Mouse (Mus musculus) midbrain, embryonic 12.5 days (tissue): Measurements from ENCODE around the gene Pdzd2. TPM values are rescaled to one million over a fixed set of nuclear protein-coding genes. Genes with fewer than 3 reads are reported as not detected.

Experiments
- ATAC-seq: fragments of 200-750 bp; cut with Nextera tagmentation; 2 replicates; pipeline ENCODE4 v1.8.0; 2017; ENCODE audit warnings: low read depth, moderate TSS enrichment, moderate library complexity; ENCODE audit not compliant: low FRiP score
- H3K27ac ChIP-seq: fragments of 300-500 bp; sonication (generic); replicated peaks from 2 replicates; pipeline ENCODE4 v1.5.1; 2016; ENCODE audit warnings: mild to moderate bottlenecking
- H3K27me3 ChIP-seq: fragments of 300-500 bp; sonication (generic); 2 replicates; pipeline ENCODE4 v1.6.1; 2016; ENCODE audit warnings: mild to moderate bottlenecking
- H3K36me3 ChIP-seq: fragments of 300-500 bp; sonication (generic); 2 replicates; pipeline ENCODE4 v1.6.1; 2016
- H3K4me1 ChIP-seq: fragments of 300-500 bp; sonication (generic); 2 replicates; pipeline ENCODE4 v1.6.1; 2016
- H3K4me2 ChIP-seq: fragments of 300-500 bp; sonication (generic); replicated peaks from 2 replicates; pipeline ENCODE4 v1.6.1; 2016; ENCODE audit warnings: mild to moderate bottlenecking, moderate library complexity
- H3K4me3 ChIP-seq: fragments of 300-500 bp; sonication (generic); 2 replicates; pipeline ENCODE4 v1.5.1; 2016; ENCODE audit warnings: mild to moderate bottlenecking
- H3K9ac ChIP-seq: fragments of 300-500 bp; sonication (generic); replicated peaks from 2 replicates; pipeline ENCODE4 v1.6.1; 2016; ENCODE audit warnings: mild to moderate bottlenecking, moderate library complexity
- H3K9me3 ChIP-seq: fragments of 300-500 bp; sonication (generic); 2 replicates; pipeline ENCODE4 v1.6.1; 2016; ENCODE audit warnings: mild to moderate bottlenecking
- WGBS: fragments of 180-500 bp; shearing (Covaris S2); methylation state at CpG from one replicate; pipeline ENCODE4 v1.1.7; 2016; 5-methylcytosine and 5-hydroxymethylcytosine counted together
- polyA plus RNA-seq: library from polyadenylated mRNA; unstranded; fragments of >200 nt; fragmentation: Nextera tagmentation; extraction: Ambion mirVana; gene quantifications from 2 replicates; pipeline ENCODE4 v1.2.1, GENCODE M21; 2016

Gene Pdzd2
- polyA plus RNA-seq, 1 experiment from 2014 or later, result 9.5 TPM

- WGBS, result 90% methylated on average over 3 of the region's 3 CpGs
- ATAC-seq, result no peak
- Histone ChIP-seq H3K4me2 (no peak overlapping the region), H3K4me1 (no peaks in the 10 kb centered on the region), H3K27ac (no peak overlapping the region), H3K9ac (no peak overlapping the region), H3K9me3 (no peaks in the 10 kb centered on the region), H3K4me3 (no peak overlapping the region), H3K27me3 (no peaks in the 10 kb centered on the region), H3K36me3 (peaks cover 61% of the 10 kb centered on the region)
These were observed 390.8 kb downstream of the Pdzd2 start for GRCm38 (mm10) chr15:12348950-12349349.

DNA sequence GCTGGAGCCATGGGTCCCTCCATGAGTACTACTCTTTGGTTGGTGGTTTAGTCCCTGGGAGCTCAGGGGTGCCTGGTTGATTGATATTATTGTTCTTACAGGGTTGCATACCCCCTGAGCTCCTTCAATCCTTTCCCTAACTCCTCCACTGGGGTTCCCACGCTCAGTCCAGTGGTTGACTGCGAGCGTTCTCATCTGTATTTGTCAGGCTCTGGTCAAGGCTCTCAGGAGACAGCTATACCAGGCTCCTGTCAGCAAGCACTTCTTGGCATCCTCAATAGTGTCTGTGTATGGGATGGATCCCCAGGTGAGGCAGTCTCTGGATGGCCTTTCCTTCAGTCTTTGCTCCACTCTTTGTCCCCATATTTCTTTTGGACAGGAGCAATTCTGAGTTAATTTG is 392.8 kb downstream of the Pdzd2 start:
- H3K9ac ChIP-seq, result no peak overlapping the region
- no peak overlapping the region for H3K27ac ChIP-seq
- 92% methylated on average over 3 of the region's 3 CpGs for WGBS
- no peaks in the 10 kb centered on the region for H3K9me3 ChIP-seq
- H3K27me3 ChIP-seq, result no peaks in the 10 kb centered on the region
- peaks cover 52% of the 10 kb centered on the region for H3K36me3 ChIP-seq
- no peak overlapping the region for H3K4me2 ChIP-seq
- no peaks in the 10 kb centered on the region for H3K4me1 ChIP-seq
- H3K4me3 ChIP-seq, result no peak overlapping the region
- ATAC-seq, result no peak

DNA sequence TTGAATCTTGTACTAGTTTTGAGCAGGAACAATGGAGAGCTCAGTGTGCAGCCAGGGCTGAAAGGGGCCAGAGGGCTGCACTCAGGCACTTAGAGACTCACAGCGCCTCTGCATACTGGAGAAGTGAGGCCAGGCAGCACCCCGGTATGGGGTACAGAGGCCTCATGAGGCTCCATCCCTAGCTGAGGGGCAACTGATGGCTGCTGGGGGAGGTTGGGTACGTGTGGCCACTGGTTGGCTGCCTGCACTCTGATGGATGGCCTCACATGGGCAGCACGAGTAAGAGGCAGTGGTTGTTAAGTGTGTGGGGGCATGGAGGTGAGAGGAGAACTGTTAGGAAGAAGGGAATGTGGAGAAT is 398.3 kb downstream of the Pdzd2 start:
- peak; percentile 84 for ATAC-seq
- 18% methylated on average over 4 of the region's 4 CpGs for WGBS
- H3K9me3 ChIP-seq, result no peaks in the 10 kb centered on the region
- H3K4me3 ChIP-seq, result no peak overlapping the region
- H3K4me1 ChIP-seq, result peaks cover 12% of the 10 kb centered on the region
- no peak overlapping the region; the same call in 1 of the 2 replicates for H3K27ac ChIP-seq
- no peaks in the 10 kb centered on the region for H3K27me3 ChIP-seq
- H3K36me3 ChIP-seq, result peaks cover 25% of the 10 kb centered on the region; the same call in 1 of the 2 replicates
- 0 out of 2 replicates have a peak overlapping the region, but pooled peaks have one; percentile 4 for H3K4me2 ChIP-seq
- H3K9ac ChIP-seq, result 0 out of 2 replicates have a peak overlapping the region, but pooled peaks have one; percentile 21

GRCm38 (mm10) chr15:12340536-12341400 is 399.0 kb downstream of the Pdzd2 start:
- H3K9me3 ChIP-seq, result no peaks in the 10 kb centered on the region
- peaks cover 24% of the 10 kb centered on the region; the same call in 1 of the 2 replicates for H3K36me3 ChIP-seq
- H3K27ac ChIP-seq, result 0 out of 2 replicates have a peak overlapping the region, but pooled peaks have one; percentile 8
- no peak overlapping the region for H3K4me2 ChIP-seq
- no peaks in the 10 kb centered on the region for H3K27me3 ChIP-seq
- ATAC-seq, result no peak
- peaks cover 12% of the 10 kb centered on the region for H3K4me1 ChIP-seq
- 35% methylated on average over 5 of the region's 5 CpGs for WGBS
- H3K9ac ChIP-seq, result no peak overlapping the region
- no peak overlapping the region for H3K4me3 ChIP-seq

- ATAC-seq, result no peak
These were observed 402.0 kb downstream of the Pdzd2 start for GRCm38 (mm10) chr15:12337779-12338137.

GRCm38 (mm10) chr15:12337030-12337778 is 402.5 kb downstream of the Pdzd2 start:
- no peaks in the 10 kb centered on the region for H3K9me3 ChIP-seq

More at GRCm38 (mm10) chr15:12337779-12338137, 402.0 kb downstream of the Pdzd2 start:
- Histone ChIP-seq H3K27ac (no peak overlapping the region), H3K9ac (no peak overlapping the region), H3K9me3 (no peaks in the 10 kb centered on the region), H3K27me3 (no peaks in the 10 kb centered on the region), H3K36me3 (no peaks in the 10 kb centered on the region), H3K4me3 (no peak overlapping the region), H3K4me1 (peaks cover 12% of the 10 kb centered on the region), H3K4me2 (no peak overlapping the region)
- 84% methylated on average over 3 of the region's 3 CpGs for WGBS

GRCm38 (mm10) chr15:12334381-12334780 is 405.3 kb downstream of the Pdzd2 start:
- no peak overlapping the region for H3K4me3 ChIP-seq
- no peak overlapping the region for H3K4me2 ChIP-seq
- 84% methylated on average over 4 of the region's 4 CpGs for WGBS
- ATAC-seq, result no peak
- no peak overlapping the region for H3K9ac ChIP-seq
- no peaks in the 10 kb centered on the region for H3K27me3 ChIP-seq
- no peak overlapping the region for H3K27ac ChIP-seq
- no peaks in the 10 kb centered on the region for H3K36me3 ChIP-seq
- no peaks in the 10 kb centered on the region for H3K4me1 ChIP-seq
- H3K9me3 ChIP-seq, result no peaks in the 10 kb centered on the region

More at GRCm38 (mm10) chr15:12337030-12337778, 402.5 kb downstream of the Pdzd2 start:
- 91% methylated on average over 4 of the region's 4 CpGs for WGBS
- Histone ChIP-seq H3K9ac (no peak overlapping the region), H3K36me3 (no peaks in the 10 kb centered on the region), H3K27ac (no peak overlapping the region), H3K4me3 (no peak overlapping the region), H3K4me2 (no peak overlapping the region), H3K4me1 (peaks cover 12% of the 10 kb centered on the region), H3K27me3 (no peaks in the 10 kb centered on the region)
- ATAC-seq, result no peak

DNA sequence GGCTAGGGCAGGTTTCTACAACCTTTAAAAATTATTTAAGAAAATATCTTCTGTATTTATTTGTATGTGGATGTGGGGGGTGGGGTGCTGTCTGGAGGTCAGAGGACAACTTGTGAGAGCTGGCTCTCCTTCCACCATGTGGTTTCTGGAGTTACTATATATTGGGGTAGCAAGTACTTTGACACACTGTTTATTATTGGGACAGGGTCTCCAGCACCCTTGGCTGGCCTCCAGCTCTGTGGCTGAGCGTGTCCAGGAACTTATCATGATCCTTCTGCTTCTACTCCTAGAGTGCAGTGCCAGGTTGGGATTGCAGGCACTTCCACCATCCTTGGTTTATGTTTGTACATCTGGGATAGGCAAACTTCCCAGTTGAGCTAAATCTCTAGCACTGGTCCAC is 408.4 kb downstream of the Pdzd2 start:
- no peak overlapping the region for H3K4me3 ChIP-seq
- no peaks in the 10 kb centered on the region for H3K4me1 ChIP-seq
- H3K27me3 ChIP-seq, result no peaks in the 10 kb centered on the region
- H3K27ac ChIP-seq, result no peak overlapping the region
- H3K9ac ChIP-seq, result no peak overlapping the region
- no peaks in the 10 kb centered on the region for H3K36me3 ChIP-seq
- no peaks in the 10 kb centered on the region for H3K9me3 ChIP-seq
- no peak overlapping the region for H3K4me2 ChIP-seq
- 77% methylated on average over 1 of the region's 1 CpGs for WGBS
- ATAC-seq, result no peak

GRCm38 (mm10) chr15:12330892-12331291 is 408.8 kb downstream of the Pdzd2 start:
- 0 out of 2 replicates have a peak, but pooled peaks cover 2% of the 10 kb centered on the region for H3K4me1 ChIP-seq
- ATAC-seq, result no peak
- no peak overlapping the region for H3K9ac ChIP-seq
- H3K4me2 ChIP-seq, result no peak overlapping the region
- H3K4me3 ChIP-seq, result no peak overlapping the region
- H3K27ac ChIP-seq, result no peak overlapping the region
- H3K9me3 ChIP-seq, result no peaks in the 10 kb centered on the region
- H3K36me3 ChIP-seq, result 0 out of 2 replicates have a peak, but pooled peaks cover under 1% of the 10 kb centered on the region
- H3K27me3 ChIP-seq, result no peaks in the 10 kb centered on the region

- 83% methylated on average over 3 of the region's 3 CpGs for WGBS
- no peak overlapping the region for H3K9ac ChIP-seq
- no peak overlapping the region for H3K27ac ChIP-seq
- no peak for ATAC-seq
- no peak overlapping the region for H3K4me3 ChIP-seq
- no peaks in the 10 kb centered on the region for H3K27me3 ChIP-seq
- H3K36me3 ChIP-seq, result peaks cover 5% of the 10 kb centered on the region; the same call in 1 of the 2 replicates
- H3K9me3 ChIP-seq, result no peaks in the 10 kb centered on the region
- H3K4me1 ChIP-seq, result peaks cover 7% of the 10 kb centered on the region; the same call in 1 of the 2 replicates
- no peak overlapping the region for H3K4me2 ChIP-seq
These were observed 409.3 kb downstream of the Pdzd2 start for GRCm38 (mm10) chr15:12330389-12330788.

GRCm38 (mm10) chr15:12324326-12324725 is 415.4 kb downstream of the Pdzd2 start:
- peak overlapping the region; percentile 21; the same call in 1 of the 2 replicates for H3K4me2 ChIP-seq
- WGBS, result 94% methylated on average over 1 of the region's 1 CpGs
- no peak overlapping the region for H3K27ac ChIP-seq
- no peaks in the 10 kb centered on the region for H3K9me3 ChIP-seq
- ATAC-seq, result no peak
- no peak overlapping the region for H3K9ac ChIP-seq
- H3K27me3 ChIP-seq, result peaks cover 9% of the 10 kb centered on the region
- peaks cover 5% of the 10 kb centered on the region; the same call in 1 of the 2 replicates for H3K36me3 ChIP-seq
- peaks cover 34% of the 10 kb centered on the region for H3K4me1 ChIP-seq
- H3K4me3 ChIP-seq, result no peak overlapping the region
